Mouse (Mus musculus) olfactory bulb, adult 2 months (tissue): Measurements from ENCODE around the gene Ndufaf4.

Source experiments
- CTCF ChIP-seq: fragments of 200-500 bp; IDR thresholded peaks from 2 replicates; pipeline ENCODE4 v1.5.1; 2012; ENCODE audit warnings: low read depth, mild to moderate bottlenecking, low read length, moderate library complexity; ENCODE audit not compliant: insufficient read depth
- POLR2A ChIP-seq: fragments of 200-500 bp; IDR thresholded peaks from 2 replicates; pipeline ENCODE4 v1.6.1; 2012; ENCODE audit warnings: mild to moderate bottlenecking, low read depth, low read length, moderate library complexity; ENCODE audit not compliant: insufficient read depth

DNA sequence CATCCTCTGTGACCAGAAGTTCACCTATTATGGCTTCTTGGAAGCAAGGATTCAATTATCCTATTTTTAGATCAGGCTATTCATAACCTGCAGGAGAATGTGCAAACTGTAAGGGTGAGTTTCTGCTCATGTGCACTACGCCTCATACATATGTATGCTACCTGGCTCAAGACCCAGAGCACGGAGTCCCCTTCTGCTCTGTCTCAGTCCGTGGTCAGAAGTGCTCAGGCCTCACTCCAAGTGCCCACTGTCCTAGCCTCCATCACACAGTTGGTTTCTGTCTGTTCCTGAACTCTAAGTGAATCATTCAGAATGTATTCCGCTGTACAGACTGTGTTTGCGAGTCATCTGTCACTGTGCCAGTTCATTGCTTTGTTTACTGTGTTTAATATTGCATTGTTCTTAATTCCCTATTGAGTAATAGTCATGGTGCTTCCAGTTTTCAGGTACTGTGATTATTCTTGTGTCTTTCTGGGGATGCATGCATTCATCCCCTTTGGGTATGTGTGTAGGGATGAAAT is 30.4 kb downstream of the Ndufaf4 start:
- no peak for TF ChIP-seq CTCF
- TF ChIP-seq POLR2A, result no peak
